Mouse (Mus musculus) intestine, embryonic 14.5 days (tissue): ENCODE data around the gene Rhoa. TPM values are rescaled to one million over a fixed set of nuclear protein-coding genes. Genes with fewer than 3 reads are reported as not detected.

Experiments
- ATAC-seq: fragments of 200-750 bp; cut with Nextera tagmentation; replicated peaks from 2 replicates; pipeline ENCODE4 v1.8.0; 2017; ENCODE audit warnings: low read depth, moderate number of reproducible peaks, moderate TSS enrichment, moderate library complexity; ENCODE audit not compliant: low FRiP score, low TSS enrichment
- DNase-seq: peaks from one replicate; pipeline ENCODE4 v3.0.0-alpha.2; 2018; ENCODE audit warnings: low spot score
- H3K27ac ChIP-seq: fragments of 300-500 bp; sonication (generic); 2 replicates; pipeline ENCODE4 v1.5.1; 2014; ENCODE audit warnings: low read depth, mild to moderate bottlenecking, control low read depth
- H3K27me3 ChIP-seq: fragments of 300-500 bp; sonication (generic); replicated peaks from 2 replicates; pipeline ENCODE4 v1.6.1; 2014; ENCODE audit warnings: low read length, control low read depth; ENCODE audit not compliant: control insufficient read depth, insufficient read depth
- H3K36me3 ChIP-seq: fragments of 300-500 bp; sonication (generic); 2 replicates; pipeline ENCODE4 v1.6.1; 2014; ENCODE audit warnings: low read length, control low read depth; ENCODE audit not compliant: control insufficient read depth, insufficient read depth
- H3K4me1 ChIP-seq: fragments of 300-500 bp; sonication (generic); replicated peaks from 2 replicates; pipeline ENCODE4 v1.6.1; 2014; ENCODE audit warnings: low read length, control low read depth, mixed read lengths; ENCODE audit not compliant: control insufficient read depth, insufficient read depth
- H3K4me2 ChIP-seq: fragments of 300-500 bp; sonication (generic); 2 replicates; pipeline ENCODE4 v1.6.1; 2014; ENCODE audit warnings: low read length
- H3K4me3 ChIP-seq: fragments of 300-500 bp; sonication (generic); 2 replicates; pipeline ENCODE4 v1.5.1; 2014; ENCODE audit warnings: low read depth, low read length, control low read depth, mixed read lengths
- H3K9ac ChIP-seq: fragments of 300-500 bp; sonication (generic); 2 replicates; pipeline ENCODE4 v1.6.1; 2014; ENCODE audit warnings: mild to moderate bottlenecking, low read length
- H3K9me3 ChIP-seq: fragments of 300-500 bp; sonication (generic); 2 replicates; pipeline ENCODE4 v1.6.1; 2016; ENCODE audit warnings: low read length, control low read depth; ENCODE audit not compliant: control insufficient read depth
- WGBS: fragments of 180-500 bp; shearing (Covaris S2); extraction: QIAGEN DNeasy Blood & Tissue Kit; methylation state at CpG from one replicate; pipeline ENCODE4 v1.1.7; 2014; 5-methylcytosine and 5-hydroxymethylcytosine counted together
- polyA plus RNA-seq: library from polyadenylated mRNA; unstranded; fragments of >200 nt; fragmentation: Nextera tagmentation; extraction: Ambion mirVana; gene quantifications from 2 replicates; pipeline ENCODE4 v1.2.1, GENCODE M21; 2014

Rhoa gene
- polyA plus RNA-seq, result 281 and 309 TPM in 2 replicates

- no peaks in the 10 kb centered on the region for H3K27me3 ChIP-seq
- peak within 1 kb of the TSS; percentile 100 for H3K27ac ChIP-seq
- WGBS, result under 1% methylated on average over 79 of the region's 81 CpGs
- no peaks in the 10 kb centered on the region for H3K9me3 ChIP-seq
- peaks cover 20% of the 10 kb centered on the region for H3K36me3 ChIP-seq
- peak within 1 kb of the TSS; percentile 94 for H3K4me3 ChIP-seq
- ATAC-seq (peak; percentile 97), DNase-seq (peak; percentile 94)
- peak within 1 kb of the TSS; percentile 96 for H3K4me2 ChIP-seq
- H3K9ac ChIP-seq, result peak within 1 kb of the TSS; percentile 98
- peaks cover 31% of the 10 kb centered on the region for H3K4me1 ChIP-seq
Measured at GRCm38 (mm10) chr9:108305629-108306520, at the start of gene Rhoa, which contains the start of gene Tcta. Rhoa (plus strand) TSS chr9:108306129. Tcta (minus strand) TSS chr9:108306160.

GRCm38 (mm10) chr9:108260526-108260925, 45.4 kb upstream of the Rhoa start:
- DNase-seq (no peak), ATAC-seq (no peak)
- H3K4me1 ChIP-seq, result peaks cover 22% of the 10 kb centered on the region
- no peak overlapping the region for H3K27ac ChIP-seq
- no peaks in the 10 kb centered on the region for H3K9me3 ChIP-seq
- no peak overlapping the region for H3K4me2 ChIP-seq
- H3K36me3 ChIP-seq, result no peaks in the 10 kb centered on the region
- WGBS, result 76% methylated on average over 4 of the region's 4 CpGs
- H3K27me3 ChIP-seq, result no peaks in the 10 kb centered on the region
- H3K4me3 ChIP-seq, result no peak overlapping the region
- H3K9ac ChIP-seq, result no peak overlapping the region

GRCm38 (mm10) chr9:108261865-108262264, 44.1 kb upstream of the Rhoa start:
- ATAC-seq (no peak), DNase-seq (no peak)
- 72% methylated on average over 7 of the region's 7 CpGs for WGBS
- peak overlapping the region; percentile 60 for H3K4me2 ChIP-seq
- H3K27ac ChIP-seq, result no peak overlapping the region
- no peaks in the 10 kb centered on the region for H3K36me3 ChIP-seq
- H3K9ac ChIP-seq, result no peak overlapping the region
- no peaks in the 10 kb centered on the region for H3K9me3 ChIP-seq
- no peaks in the 10 kb centered on the region for H3K27me3 ChIP-seq
- H3K4me1 ChIP-seq, result peaks cover 22% of the 10 kb centered on the region
- peak overlapping the region; percentile 92; the same call in 1 of the 2 replicates for H3K4me3 ChIP-seq

- Histone ChIP-seq H3K27me3 (no peaks in the 10 kb centered on the region), H3K4me3 (peak overlapping the region; percentile 92), H3K4me1 (peaks cover 22% of the 10 kb centered on the region), H3K27ac (peak overlapping the region; percentile 93), H3K4me2 (peak overlapping the region; percentile 60), H3K9ac (peak overlapping the region; percentile 84), H3K9me3 (no peaks in the 10 kb centered on the region), H3K36me3 (no peaks in the 10 kb centered on the region)
- ATAC-seq (no peak), DNase-seq (no peak)
- WGBS, result 37% methylated on average over 11 of the region's 11 CpGs
Measured at GRCm38 (mm10) chr9:108262494-108263049, 43.4 kb upstream of the Rhoa start.

- Histone ChIP-seq H3K9ac (peak overlapping the region; percentile 84), H3K27me3 (no peaks in the 10 kb centered on the region), H3K9me3 (no peaks in the 10 kb centered on the region), H3K4me2 (peak overlapping the region; percentile 60), H3K27ac (peak overlapping the region; percentile 93), H3K4me3 (peak overlapping the region; percentile 92), H3K36me3 (no peaks in the 10 kb centered on the region), H3K4me1 (peaks cover 22% of the 10 kb centered on the region)
- ATAC-seq (peak; percentile 61), DNase-seq (no peak)
- under 1% methylated on average over 57 of the region's 62 CpGs for WGBS
Measured at GRCm38 (mm10) chr9:108263131-108263681, 42.7 kb upstream of the Rhoa start.

GRCm38 (mm10) chr9:108263690-108264190, 42.2 kb upstream of the Rhoa start, which contains the start of gene Dag1:
Dag1 (minus strand) TSS chr9:108263958.
- peak within 1 kb of the TSS; percentile 60 for H3K4me2 ChIP-seq
- DNase-seq (peak; percentile 100), ATAC-seq (peak; percentile 97)
- H3K4me1 ChIP-seq, result peaks cover 22% of the 10 kb centered on the region
- no peaks in the 10 kb centered on the region for H3K9me3 ChIP-seq
- H3K27me3 ChIP-seq, result no peaks in the 10 kb centered on the region
- peak within 1 kb of the TSS; percentile 93 for H3K27ac ChIP-seq
- WGBS, result under 1% methylated on average over 63 of the region's 71 CpGs
- H3K4me3 ChIP-seq, result peak within 1 kb of the TSS; percentile 92
- H3K36me3 ChIP-seq, result no peaks in the 10 kb centered on the region
- H3K9ac ChIP-seq, result peak within 1 kb of the TSS; percentile 84

- Histone ChIP-seq H3K4me3 (peak overlapping the region; percentile 92), H3K27ac (peak overlapping the region; percentile 82), H3K4me1 (peaks cover 22% of the 10 kb centered on the region), H3K4me2 (peak overlapping the region; percentile 60), H3K36me3 (no peaks in the 10 kb centered on the region), H3K27me3 (no peaks in the 10 kb centered on the region), H3K9ac (peak overlapping the region; percentile 31), H3K9me3 (no peaks in the 10 kb centered on the region)
- DNase-seq (peak; percentile 67), ATAC-seq (no peak; the same call in 1 of the 2 replicates)
- 8% methylated on average over 10 of the region's 10 CpGs for WGBS
Measured at GRCm38 (mm10) chr9:108264191-108264921, 41.6 kb upstream of the Rhoa start.
